Mouse (Mus musculus): Measurements from ENCODE around the gene Pqlc2. TPM values are rescaled to one million over a fixed set of nuclear protein-coding genes. Genes with fewer than 3 reads are reported as not detected.
A peak's percentile ranks its signal among the peaks of the same experiment; 100 is the strongest.

Pqlc2 gene
- polyA plus RNA-seq, 1 experiment from 2014 or later = 11.5 TPM

- Histone ChIP-seq H3K4me1 (ENCODE audit: control insufficient read depth, insufficient read depth, low read length) (no peaks in the 10 kb centered on the region), H3K9ac (replicated peaks; ENCODE audit: low read length) (no peak overlapping the region), H3K9me3 (ENCODE audit: control insufficient read depth, low read length) (no peaks in the 10 kb centered on the region), H3K4me3 (replicated peaks; ENCODE audit: low read depth, low read length) (no peak overlapping the region), H3K4me2 (ENCODE audit: low read length) (no peak overlapping the region), H3K36me3 (ENCODE audit: control insufficient read depth, insufficient read depth, low read length) (peaks cover 64% of the 10 kb centered on the region), H3K27ac (replicated peaks; ENCODE audit: low read depth, low read length) (no peak overlapping the region), H3K27me3 (ENCODE audit: control insufficient read depth, insufficient read depth, low read length) (no peaks in the 10 kb centered on the region)
- ATAC-seq (ENCODE audit: low FRiP score, low TSS enrichment) = no peak
- 87% methylated on average over 11 of the region's 11 CpGs for WGBS
- no peak for DNase-seq
Observed at GRCm38 (mm10) chr4:139259302-139259871, 51.1 kb downstream of the Pqlc2 start.

- Histone ChIP-seq H3K27ac (replicated peaks; ENCODE audit: low read depth, low read length) (no peak overlapping the region), H3K9ac (replicated peaks; ENCODE audit: low read length) (no peak overlapping the region), H3K4me3 (replicated peaks; ENCODE audit: low read depth, low read length) (no peak overlapping the region), H3K27me3 (ENCODE audit: control insufficient read depth, insufficient read depth, low read length) (no peaks in the 10 kb centered on the region), H3K9me3 (ENCODE audit: control insufficient read depth, low read length) (no peaks in the 10 kb centered on the region), H3K36me3 (ENCODE audit: control insufficient read depth, insufficient read depth, low read length) (peaks cover 58% of the 10 kb centered on the region), H3K4me1 (ENCODE audit: control insufficient read depth, insufficient read depth, low read length) (no peaks in the 10 kb centered on the region), H3K4me2 (ENCODE audit: low read length) (no peak overlapping the region)
- WGBS = 86% methylated on average over 6 of the region's 6 CpGs
- ATAC-seq (ENCODE audit: low FRiP score, low TSS enrichment) (no peak), DNase-seq (no peak)
Observed at GRCm38 (mm10) chr4:139258621-139259301, 51.7 kb downstream of the Pqlc2 start.

GRCm38 (mm10) chr4:139256708-139257107, 53.8 kb downstream of the Pqlc2 start:
- DNase-seq = no peak
- no peak overlapping the region for H3K4me3 ChIP-seq (replicated peaks; ENCODE audit: low read depth, low read length)
- H3K4me2 ChIP-seq (ENCODE audit: low read length) = no peak overlapping the region
- no peaks in the 10 kb centered on the region for H3K27me3 ChIP-seq (ENCODE audit: control insufficient read depth, insufficient read depth, low read length)
- WGBS = 95% methylated on average over 8 of the region's 8 CpGs
- no peaks in the 10 kb centered on the region for H3K4me1 ChIP-seq (ENCODE audit: control insufficient read depth, insufficient read depth, low read length)
- H3K9ac ChIP-seq (replicated peaks; ENCODE audit: low read length) = no peak overlapping the region
- no peaks in the 10 kb centered on the region for H3K9me3 ChIP-seq (ENCODE audit: control insufficient read depth, low read length)
- no peak for ATAC-seq (ENCODE audit: low FRiP score, low TSS enrichment)
- peaks cover 38% of the 10 kb centered on the region for H3K36me3 ChIP-seq (ENCODE audit: control insufficient read depth, insufficient read depth, low read length)
- no peak overlapping the region for H3K27ac ChIP-seq (replicated peaks; ENCODE audit: low read depth, low read length)

GRCm38 (mm10) chr4:139256146-139256545, 54.4 kb downstream of the Pqlc2 start:
- Histone ChIP-seq H3K9me3 (ENCODE audit: control insufficient read depth, low read length) (no peaks in the 10 kb centered on the region), H3K4me2 (ENCODE audit: low read length) (no peak overlapping the region), H3K36me3 (ENCODE audit: control insufficient read depth, insufficient read depth, low read length) (peaks cover 32% of the 10 kb centered on the region), H3K27me3 (ENCODE audit: control insufficient read depth, insufficient read depth, low read length) (no peaks in the 10 kb centered on the region), H3K9ac (replicated peaks; ENCODE audit: low read length) (no peak overlapping the region), H3K4me3 (replicated peaks; ENCODE audit: low read depth, low read length) (no peak overlapping the region), H3K4me1 (ENCODE audit: control insufficient read depth, insufficient read depth, low read length) (no peaks in the 10 kb centered on the region), H3K27ac (replicated peaks; ENCODE audit: low read depth, low read length) (no peak overlapping the region)
- DNase-seq (no peak), ATAC-seq (ENCODE audit: low FRiP score, low TSS enrichment) (no peak)
- 93% methylated on average over 4 of the region's 4 CpGs for WGBS

DNA sequence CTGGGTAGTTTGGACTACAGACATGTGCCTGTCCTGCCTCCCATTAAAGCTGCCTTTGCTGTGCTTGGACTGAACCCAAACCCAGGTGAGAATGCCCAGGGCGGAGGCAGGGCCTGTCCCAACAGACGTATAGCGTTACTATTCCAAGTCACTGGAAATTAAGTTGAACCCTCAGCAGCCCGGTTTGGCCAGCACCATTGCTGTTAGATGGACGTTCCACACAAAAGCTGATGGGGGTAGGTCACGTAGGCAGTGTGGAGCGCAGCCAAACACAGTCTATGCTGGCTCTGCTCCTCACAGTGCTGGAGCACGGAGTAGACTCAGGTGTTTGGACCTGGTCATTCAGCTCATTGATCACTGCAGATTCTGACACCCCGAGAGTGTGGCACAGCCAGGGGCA, 57.3 kb downstream of the Pqlc2 start:
- Histone ChIP-seq H3K27me3 (ENCODE audit: control insufficient read depth, insufficient read depth, low read length) (no peaks in the 10 kb centered on the region), H3K36me3 (ENCODE audit: control insufficient read depth, insufficient read depth, low read length) (peaks cover 14% of the 10 kb centered on the region), H3K9ac (replicated peaks; ENCODE audit: low read length) (no peak overlapping the region), H3K4me2 (ENCODE audit: low read length) (no peak overlapping the region), H3K4me3 (replicated peaks; ENCODE audit: low read depth, low read length) (no peak overlapping the region), H3K4me1 (ENCODE audit: control insufficient read depth, insufficient read depth, low read length) (0 out of 2 replicates have a peak, but pooled peaks cover under 1% of the 10 kb centered on the region), H3K9me3 (ENCODE audit: control insufficient read depth, low read length) (no peaks in the 10 kb centered on the region), H3K27ac (replicated peaks; ENCODE audit: low read depth, low read length) (no peak overlapping the region)
- 92% methylated on average over 9 of the region's 9 CpGs for WGBS
- DNase-seq (no peak), ATAC-seq (ENCODE audit: low FRiP score, low TSS enrichment) (no peak)

- no peak overlapping the region for H3K9ac ChIP-seq (replicated peaks; ENCODE audit: low read length)
- no peak overlapping the region for H3K4me2 ChIP-seq (ENCODE audit: low read length)
- no peak; the same call in 1 of the 2 replicates for ATAC-seq (ENCODE audit: low FRiP score, low TSS enrichment)
- no peak overlapping the region for H3K4me3 ChIP-seq (replicated peaks; ENCODE audit: low read depth, low read length)
- H3K9me3 ChIP-seq (ENCODE audit: control insufficient read depth, low read length) = no peaks in the 10 kb centered on the region
- H3K36me3 ChIP-seq (ENCODE audit: control insufficient read depth, insufficient read depth, low read length) = peaks cover 4% of the 10 kb centered on the region
- H3K4me1 ChIP-seq (ENCODE audit: control insufficient read depth, insufficient read depth, low read length) = peaks cover 6% of the 10 kb centered on the region; the same call in 1 of the 2 replicates
- H3K27me3 ChIP-seq (ENCODE audit: control insufficient read depth, insufficient read depth, low read length) = no peaks in the 10 kb centered on the region
- DNase-seq = peak; percentile 83
- H3K27ac ChIP-seq (replicated peaks; ENCODE audit: low read depth, low read length) = no peak overlapping the region
- 57% methylated on average over 22 of the region's 22 CpGs for WGBS
Observed at GRCm38 (mm10) chr4:139252051-139252760, 58.3 kb downstream of the Pqlc2 start.

GRCm38 (mm10) chr4:139250886-139251285, 59.6 kb downstream of the Pqlc2 start:
- H3K9ac ChIP-seq (replicated peaks; ENCODE audit: low read length) = no peak overlapping the region
- 79% methylated on average over 8 of the region's 8 CpGs for WGBS
- ATAC-seq (ENCODE audit: low FRiP score, low TSS enrichment) = no peak
- H3K9me3 ChIP-seq (ENCODE audit: control insufficient read depth, low read length) = no peaks in the 10 kb centered on the region
- H3K27me3 ChIP-seq (ENCODE audit: control insufficient read depth, insufficient read depth, low read length) = no peaks in the 10 kb centered on the region
- no peak overlapping the region for H3K27ac ChIP-seq (replicated peaks; ENCODE audit: low read depth, low read length)
- no peak overlapping the region for H3K4me2 ChIP-seq (ENCODE audit: low read length)
- no peak overlapping the region for H3K4me3 ChIP-seq (replicated peaks; ENCODE audit: low read depth, low read length)
- DNase-seq = no peak
- H3K36me3 ChIP-seq (ENCODE audit: control insufficient read depth, insufficient read depth, low read length) = no peaks in the 10 kb centered on the region
- peaks cover 16% of the 10 kb centered on the region for H3K4me1 ChIP-seq (ENCODE audit: control insufficient read depth, insufficient read depth, low read length)

DNA sequence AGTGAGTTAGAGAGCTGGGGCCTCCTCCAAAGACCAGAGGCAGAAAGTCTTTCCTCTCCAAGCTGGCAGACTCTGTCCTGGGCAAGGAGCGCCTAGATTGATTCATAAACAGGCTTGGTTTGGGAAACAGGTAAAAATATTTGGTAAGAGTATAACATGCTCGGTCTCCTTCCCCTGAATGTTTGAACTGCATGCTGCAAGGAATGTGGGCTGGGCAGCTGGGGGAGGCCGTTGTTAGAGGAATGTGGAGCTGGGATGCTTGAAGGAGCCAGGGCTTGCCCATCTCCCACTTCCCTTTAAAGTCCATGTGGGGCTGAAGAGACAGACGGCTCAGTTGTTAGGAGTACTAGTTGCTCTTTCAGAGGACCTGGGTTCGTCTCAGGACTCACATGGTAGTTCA, 60.5 kb downstream of the Pqlc2 start:
- WGBS = 74% methylated on average over 5 of the region's 5 CpGs

More for the DNA sequence above, 60.5 kb downstream of the Pqlc2 start:
- Histone ChIP-seq H3K9ac (replicated peaks; ENCODE audit: low read length) (no peak overlapping the region), H3K4me1 (ENCODE audit: control insufficient read depth, insufficient read depth, low read length) (peaks cover 21% of the 10 kb centered on the region), H3K4me2 (ENCODE audit: low read length) (no peak overlapping the region), H3K4me3 (replicated peaks; ENCODE audit: low read depth, low read length) (no peak overlapping the region), H3K27me3 (ENCODE audit: control insufficient read depth, insufficient read depth, low read length) (no peaks in the 10 kb centered on the region), H3K27ac (replicated peaks; ENCODE audit: low read depth, low read length) (no peak overlapping the region), H3K36me3 (ENCODE audit: control insufficient read depth, insufficient read depth, low read length) (no peaks in the 10 kb centered on the region), H3K9me3 (ENCODE audit: control insufficient read depth, low read length) (no peaks in the 10 kb centered on the region)
- DNase-seq (no peak), ATAC-seq (ENCODE audit: low FRiP score, low TSS enrichment) (no peak)

Data from midbrain, embryonic 14.5 days (tissue).